Mouse (Mus musculus) kidney, embryonic 16.5 days (tissue): ENCODE measurements around the gene Pigb. TPM values are rescaled to one million over a fixed set of nuclear protein-coding genes. Genes with fewer than 3 reads are reported as not detected.

ENCODE experiments used
- ATAC-seq: fragments of 200-750 bp; cut with Nextera tagmentation; 2 replicates; pipeline ENCODE4 v1.8.0; 2017; ENCODE audit warnings: moderate TSS enrichment; ENCODE audit not compliant: low FRiP score, low TSS enrichment
- H3K27ac ChIP-seq: fragments of 300-500 bp; sonication (generic); 2 replicates; pipeline ENCODE4 v1.5.1; 2014; ENCODE audit warnings: low read length
- H3K27me3 ChIP-seq: fragments of 300-500 bp; sonication (generic); 2 replicates; pipeline ENCODE4 v1.6.1; 2014; ENCODE audit warnings: low read length, control low read depth, mixed read lengths; ENCODE audit not compliant: insufficient read depth
- H3K36me3 ChIP-seq: fragments of 300-500 bp; sonication (generic); 2 replicates; pipeline ENCODE4 v1.6.1; 2014; ENCODE audit warnings: low read length, control low read depth, mixed read lengths; ENCODE audit not compliant: insufficient read depth
- H3K4me1 ChIP-seq: fragments of 300-500 bp; sonication (generic); 2 replicates; pipeline ENCODE4 v1.6.1; 2014; ENCODE audit warnings: low read length, control low read depth, mixed read lengths; ENCODE audit not compliant: insufficient read depth
- H3K4me2 ChIP-seq: fragments of 300-500 bp; sonication (generic); replicated peaks from 2 replicates; pipeline ENCODE4 v1.6.1; 2014; ENCODE audit warnings: low read depth, low read length
- H3K4me3 ChIP-seq: fragments of 300-500 bp; sonication (generic); 2 replicates; pipeline ENCODE4 v1.5.1; 2014; ENCODE audit warnings: mild to moderate bottlenecking, low read length
- H3K9ac ChIP-seq: fragments of 300-500 bp; sonication (generic); replicated peaks from 2 replicates; pipeline ENCODE4 v1.6.1; 2014; ENCODE audit warnings: low read length
- H3K9me3 ChIP-seq: fragments of 300-500 bp; sonication (generic); 2 replicates; pipeline ENCODE4 v1.6.1; 2016; ENCODE audit warnings: low read length, control low read depth
- WGBS: fragments of 180-500 bp; shearing (Covaris S2); extraction: QIAGEN DNeasy Blood & Tissue Kit; methylation state at CpG from one replicate; pipeline ENCODE4 v1.1.7; 2014; 5-methylcytosine and 5-hydroxymethylcytosine counted together
- polyA plus RNA-seq: library from polyadenylated mRNA; unstranded; fragments of >200 nt; fragmentation: Nextera tagmentation; extraction: Ambion mirVana; gene quantifications from 2 replicates; pipeline ENCODE4 v1.2.1, GENCODE M21; 2015

Gene Pigb
- polyA plus RNA-seq, 1 experiment from 2014 or later: 15.4 TPM

GRCm38 (mm10) chr9:73049833-73050232 is 9.7 kb upstream of the Pigb start:
- 61% methylated on average over 5 of the region's 5 CpGs for WGBS
- no peak for ATAC-seq

GRCm38 (mm10) chr9:73048927-73049326 is 8.7 kb upstream of the Pigb start:
- WGBS: 22% methylated on average over 4 of the region's 4 CpGs
- H3K4me2 ChIP-seq: no peak overlapping the region
- H3K9ac ChIP-seq: no peak overlapping the region
- H3K36me3 ChIP-seq: no peaks in the 10 kb centered on the region
- H3K9me3 ChIP-seq: no peaks in the 10 kb centered on the region
- H3K4me3 ChIP-seq: no peak overlapping the region
- no peaks in the 10 kb centered on the region for H3K27me3 ChIP-seq
- H3K27ac ChIP-seq: no peak overlapping the region
- peaks cover 7% of the 10 kb centered on the region; the same call in 1 of the 2 replicates for H3K4me1 ChIP-seq
- no peak for ATAC-seq

More at GRCm38 (mm10) chr9:73049833-73050232, 9.7 kb upstream of the Pigb start:
- Histone ChIP-seq H3K4me3 (no peak overlapping the region), H3K36me3 (no peaks in the 10 kb centered on the region), H3K9ac (no peak overlapping the region), H3K27ac (no peak overlapping the region), H3K4me1 (no peaks in the 10 kb centered on the region), H3K9me3 (no peaks in the 10 kb centered on the region), H3K4me2 (no peak overlapping the region), H3K27me3 (no peaks in the 10 kb centered on the region)

- Histone ChIP-seq H3K36me3 (no peaks in the 10 kb centered on the region), H3K4me1 (peaks cover 7% of the 10 kb centered on the region; the same call in 1 of the 2 replicates), H3K9ac (no peak overlapping the region), H3K27me3 (no peaks in the 10 kb centered on the region), H3K4me2 (no peak overlapping the region), H3K9me3 (no peaks in the 10 kb centered on the region), H3K27ac (no peak overlapping the region), H3K4me3 (no peak overlapping the region)
- 93% methylated on average over 2 of the region's 2 CpGs for WGBS
- no peak for ATAC-seq
Measured at GRCm38 (mm10) chr9:73047906-73048305, 7.7 kb upstream of the Pigb start.

GRCm38 (mm10) chr9:73045711-73046110 is 5.5 kb upstream of the Pigb start:
- H3K9me3 ChIP-seq: no peaks in the 10 kb centered on the region
- no peaks in the 10 kb centered on the region for H3K36me3 ChIP-seq
- H3K9ac ChIP-seq: no peak overlapping the region
- H3K4me3 ChIP-seq: no peak overlapping the region; the same call in 1 of the 2 replicates
- peaks cover 7% of the 10 kb centered on the region; the same call in 1 of the 2 replicates for H3K4me1 ChIP-seq
- H3K27me3 ChIP-seq: no peaks in the 10 kb centered on the region
- no peak for ATAC-seq
- no peak overlapping the region for H3K27ac ChIP-seq
- 64% methylated on average over 10 of the region's 10 CpGs for WGBS
- H3K4me2 ChIP-seq: peak overlapping the region; percentile 90

- whole genome bisulfite sequencing: 6% methylated on average over 7 of the region's 7 CpGs
- peak overlapping the region; percentile 90 for H3K4me2 ChIP-seq
- no peaks in the 10 kb centered on the region for H3K9me3 ChIP-seq
- peak overlapping the region; percentile 55 for H3K4me3 ChIP-seq
- no peaks in the 10 kb centered on the region for H3K27me3 ChIP-seq
- no peak overlapping the region for H3K27ac ChIP-seq
- H3K9ac ChIP-seq: peak overlapping the region; percentile 70
- no peak for ATAC-seq
- H3K36me3 ChIP-seq: no peaks in the 10 kb centered on the region
- H3K4me1 ChIP-seq: peaks cover 11% of the 10 kb centered on the region
Measured at GRCm38 (mm10) chr9:73045204-73045603, 5.0 kb upstream of the Pigb start.

- no peaks in the 10 kb centered on the region for H3K27me3 ChIP-seq
- H3K27ac ChIP-seq: no peak within 1 kb of the TSS
Measured at GRCm38 (mm10) chr9:73044146-73045079, 4.2 kb upstream of the Pigb start, which contains the start of gene Rab27a. TSS of gene Rab27a (plus strand) at chr9:73044854.

GRCm38 (mm10) chr9:73039222-73039945 is 794 bp downstream of the Pigb start:
- ATAC-seq: peak; percentile 89
- Histone ChIP-seq H3K27me3 (no peaks in the 10 kb centered on the region), H3K27ac (peak overlapping the region; percentile 81), H3K9ac (peak overlapping the region; percentile 92), H3K4me2 (peak overlapping the region; percentile 88), H3K4me3 (peak overlapping the region; percentile 97), H3K9me3 (no peaks in the 10 kb centered on the region), H3K4me1 (peaks cover 15% of the 10 kb centered on the region), H3K36me3 (peaks cover 7% of the 10 kb centered on the region; the same call in 1 of the 2 replicates)
- WGBS: under 1% methylated on average over 49 of the region's 49 CpGs

More at GRCm38 (mm10) chr9:73044146-73045079, 4.2 kb upstream of the Pigb start, which contains the start of gene Rab27a:
- Histone ChIP-seq H3K36me3 (no peaks in the 10 kb centered on the region), H3K4me1 (peaks cover 14% of the 10 kb centered on the region), H3K4me2 (peak within 1 kb of the TSS; percentile 90), H3K9me3 (no peaks in the 10 kb centered on the region), H3K4me3 (peak within 1 kb of the TSS; percentile 55), H3K9ac (peak within 1 kb of the TSS; percentile 70)
- 1% methylated on average over 41 of the region's 41 CpGs for WGBS
- peak; percentile 72 for ATAC-seq

GRCm38 (mm10) chr9:73033406-73033805 is 6.8 kb downstream of the Pigb start:
- Histone ChIP-seq H3K4me2 (no peak overlapping the region), H3K9ac (no peak overlapping the region), H3K27me3 (no peaks in the 10 kb centered on the region), H3K4me1 (no peaks in the 10 kb centered on the region), H3K36me3 (peaks cover 20% of the 10 kb centered on the region), H3K4me3 (no peak overlapping the region), H3K9me3 (no peaks in the 10 kb centered on the region), H3K27ac (no peak overlapping the region)
- no peak for ATAC-seq
- 94% methylated on average over 1 of the region's 1 CpGs for WGBS

GRCm38 (mm10) chr9:73031421-73031820 is 8.8 kb downstream of the Pigb start:
- no peak overlapping the region for H3K27ac ChIP-seq
- ATAC-seq: no peak
- H3K4me2 ChIP-seq: no peak overlapping the region
- peaks cover 20% of the 10 kb centered on the region for H3K36me3 ChIP-seq
- no peak overlapping the region for H3K9ac ChIP-seq
- no peaks in the 10 kb centered on the region for H3K9me3 ChIP-seq
- H3K27me3 ChIP-seq: no peaks in the 10 kb centered on the region
- H3K4me3 ChIP-seq: no peak overlapping the region
- H3K4me1 ChIP-seq: no peaks in the 10 kb centered on the region
- 78% methylated on average over 4 of the region's 4 CpGs for WGBS
